Comparison of ENCODE assay signal across 15 mouse cellular contexts in genomic region chr16:22800026-22800848, GRCm38 (mm10). TPM values are rescaled to one million over a fixed set of nuclear protein-coding genes. Genes with fewer than 3 reads are reported as not detected.
DNase-seq lines count a peak whose midpoint lies in the region; ATAC-seq and TF ChIP-seq lines count a peak whose summit lies in the region.
"Had no signal": no experiment of that assay in that cellular context is flagged by ENCODE, and none has a peak within 500 bp of the region (broad histone marks: within the 10 kb centered on the region; RNA-seq: fewer than 3 reads in every experiment).

No protein-coding gene starts in this region.

- no peak for TF ChIP-seq CTCF in ES-Bruce4 (IDR thresholded peaks at IDR 0.05; ENCODE audit: low read depth, low read length)
- no peak for TF ChIP-seq CTCF in forebrain, postnatal 0 days (IDR thresholded peaks at IDR 0.05; ENCODE audit: low read depth)
- no peak for TF ChIP-seq CTCF in intestine, postnatal 0 days (IDR thresholded peaks at IDR 0.05; ENCODE audit: low read depth)

- H3K36me3 ChIP-seq in ES-Bruce4 (ENCODE audit: control insufficient read depth, insufficient read depth, low read length, poor library complexity, severe bottlenecking) = no peaks in the 10 kb centered on the region
- no peaks in the 10 kb centered on the region for H3K36me3 ChIP-seq in forebrain, postnatal 0 days (ENCODE audit: insufficient read depth)
- no peaks in the 10 kb centered on the region for H3K36me3 ChIP-seq in midbrain, embryonic 15.5 days (replicated peaks)
- H3K36me3 ChIP-seq in intestine, postnatal 0 days (ENCODE audit: control insufficient read depth, insufficient read depth) = no peaks in the 10 kb centered on the region

- WGBS in forebrain, postnatal 0 days = 10% methylated on average over 6 of the region's 6 CpGs
- WGBS in midbrain, embryonic 15.5 days = 9% methylated on average over 6 of the region's 6 CpGs
- 73% methylated on average over 6 of the region's 6 CpGs for WGBS in intestine, postnatal 0 days

- TF ChIP-seq POLR2A in ES-Bruce4 (IDR thresholded peaks at IDR 0.05; ENCODE audit: insufficient read depth, low read length) = no peak

- H3K4me3 ChIP-seq in ES-Bruce4 (ENCODE audit: low read depth, low read length) = no peak overlapping the region
- H3K4me3 ChIP-seq in forebrain, postnatal 0 days (ENCODE audit: low read depth, low read length) = no peak overlapping the region
- H3K4me3 ChIP-seq in midbrain, embryonic 15.5 days = no peak overlapping the region
- no peak overlapping the region for H3K4me3 ChIP-seq in intestine, postnatal 0 days (ENCODE audit: low read depth, low read length)
- H3K4me3 ChIP-seq: megakaryocyte, embryonic 14.5 days had no signal

- DNase-seq in embryo, embryonic 10 days (ENCODE audit: low spot score) = peak; percentile 77
- DNase-seq in forebrain, postnatal 0 days = peak; percentile 29
- no peak for DNase-seq in gastrocnemius, adult 8-10 months (ENCODE audit: low spot score in 2 of 2)
- no peak for DNase-seq in thymus, postnatal 36 days
- DNase-seq in thymus, adult 18-20 months = no peak
- DNase-seq: heart, adult 18-20 months had no signal

- no peak overlapping the region for H3K9ac ChIP-seq in ES-Bruce4 (ENCODE audit: low read depth, poor library complexity, severe bottlenecking)
- H3K9ac ChIP-seq in forebrain, postnatal 0 days = no peak overlapping the region
- H3K9ac ChIP-seq in midbrain, embryonic 15.5 days = no peak overlapping the region
- no peak overlapping the region for H3K9ac ChIP-seq in intestine, postnatal 0 days (ENCODE audit: low read depth, low read length)

- ATAC-seq in forebrain, postnatal 0 days = peak; percentile 55
- peak; percentile 71 for ATAC-seq in midbrain, embryonic 15.5 days (replicated peaks)
- no peak for ATAC-seq in intestine, postnatal 0 days
- ATAC-seq: CD4-positive, CD25-positive, alpha-beta regulatory T cell, adult 4 months had no signal

- no peak overlapping the region for H3K4me2 ChIP-seq in forebrain, postnatal 0 days (ENCODE audit: low read depth)
- H3K4me2 ChIP-seq in midbrain, embryonic 15.5 days = no peak overlapping the region
- no peak overlapping the region for H3K4me2 ChIP-seq in intestine, postnatal 0 days (replicated peaks; ENCODE audit: low read depth)

- H3K27me3 ChIP-seq in ES-Bruce4 (ENCODE audit: control insufficient read depth, insufficient read depth, low read length, poor library complexity, severe bottlenecking) = no peaks in the 10 kb centered on the region
- no peaks in the 10 kb centered on the region for H3K27me3 ChIP-seq in forebrain, postnatal 0 days (ENCODE audit: insufficient read depth, low read length)
- peaks cover 37% of the 10 kb centered on the region for H3K27me3 ChIP-seq in midbrain, embryonic 15.5 days (replicated peaks)
- no peaks in the 10 kb centered on the region for H3K27me3 ChIP-seq in intestine, postnatal 0 days (replicated peaks; ENCODE audit: control insufficient read depth, insufficient read depth, low read length)

- H3K27ac ChIP-seq in ES-Bruce4 (ENCODE audit: insufficient read depth, low read length) = no peak overlapping the region
- H3K27ac ChIP-seq in forebrain, postnatal 0 days (ENCODE audit: low read depth, low read length) = no peak overlapping the region
- no peak overlapping the region for H3K27ac ChIP-seq in midbrain, embryonic 15.5 days
- H3K27ac ChIP-seq in intestine, postnatal 0 days (ENCODE audit: low read depth, low read length) = no peak overlapping the region

- no peaks in the 10 kb centered on the region for H3K9me3 ChIP-seq in ES-Bruce4 (replicated peaks; ENCODE audit: control insufficient read depth, insufficient read depth, low read length, poor library complexity, severe bottlenecking)
- no peaks in the 10 kb centered on the region for H3K9me3 ChIP-seq in forebrain, postnatal 0 days (ENCODE audit: low read length)
- no peaks in the 10 kb centered on the region for H3K9me3 ChIP-seq in midbrain, embryonic 15.5 days
- H3K9me3 ChIP-seq in intestine, postnatal 0 days (ENCODE audit: control insufficient read depth) = no peaks in the 10 kb centered on the region
- H3K9me3 ChIP-seq: megakaryocyte, embryonic 14.5 days had no signal

- H3K4me1 ChIP-seq in ES-Bruce4 (ENCODE audit: control insufficient read depth, insufficient read depth, low read length) = no peaks in the 10 kb centered on the region
- H3K4me1 ChIP-seq in forebrain, postnatal 0 days (ENCODE audit: insufficient read depth) = no peaks in the 10 kb centered on the region
- peaks cover 4% of the 10 kb centered on the region; the same call in 1 of the 2 replicates for H3K4me1 ChIP-seq in midbrain, embryonic 15.5 days
- H3K4me1 ChIP-seq in intestine, postnatal 0 days (replicated peaks; ENCODE audit: control insufficient read depth, insufficient read depth, low read length) = no peaks in the 10 kb centered on the region
- H3K4me1 ChIP-seq: megakaryocyte, embryonic 14.5 days had no signal

- TF ChIP-seq EP300 in ES-Bruce4 (IDR thresholded peaks at IDR 0.05; ENCODE audit: insufficient read depth, low read depth, low read length) = peak; percentile 73

RNA-seq across cellular contexts. Expression of gene Crygs, which starts 11.1 kb away (rescaled TPM):
- not detected in 2 replicates for polyA plus RNA-seq in ES-Bruce4 (2011; ENCODE audit: insufficient read depth, insufficient read length, low read depth, missing spikeins)
- not detected in 2 replicates for total RNA-seq in forebrain, postnatal 0 days (2014; rRNA removed)
- 0.16 and 0.18 TPM in 2 replicates for polyA plus RNA-seq in forebrain, postnatal 0 days (2015; fragmentation: Nextera tagmentation; extraction: Ambion mirVana)
- polyA plus RNA-seq in midbrain, embryonic 15.5 days (2015; fragmentation: Nextera tagmentation; extraction: Ambion mirVana) = not detected in 2 replicates
- not detected for total RNA-seq in gastrocnemius, adult 8-10 months (2022)
- polyA plus RNA-seq in intestine, postnatal 0 days (2015; fragmentation: Nextera tagmentation; extraction: Ambion mirVana) = not detected in 2 replicates
- total RNA-seq: adrenal gland, adult 18-20 months; heart, adult 18-20 months; hematopoietic stem cell, adult 5-6 weeks; layer of hippocampus, adult 8-10 months; liver, adult 2 months had no signal
- polyA plus RNA-seq: CD4-positive, CD25-positive, alpha-beta regulatory T cell, adult 4 months had no signal

RNA-seq across cellular contexts. Expression of gene Tbccd1, which starts 57.2 kb away (rescaled TPM):
- 20.5 and 22.0 TPM in 2 replicates for polyA plus RNA-seq in ES-Bruce4 (2011; ENCODE audit: insufficient read depth, insufficient read length, low read depth, missing spikeins)
- total RNA-seq in forebrain, postnatal 0 days (2014; rRNA removed) = 18.0 and 19.0 TPM in 2 replicates
- polyA plus RNA-seq in forebrain, postnatal 0 days (2015; fragmentation: Nextera tagmentation; extraction: Ambion mirVana) = 13.7 and 14.9 TPM in 2 replicates
- 19.9 and 22.8 TPM in 2 replicates for polyA plus RNA-seq in midbrain, embryonic 15.5 days (2015; fragmentation: Nextera tagmentation; extraction: Ambion mirVana)
- 1 to 10 TPM; 7.3 to 8.4 (median 7.9) TPM for total RNA-seq in gastrocnemius, adult 8-10 months (2022)
- polyA plus RNA-seq in intestine, postnatal 0 days (2015; fragmentation: Nextera tagmentation; extraction: Ambion mirVana) = 14.0 and 14.7 TPM in 2 replicates

RNA-seq across cellular contexts. Expression of gene Dnajb11, which starts 57.4 kb away (rescaled TPM):
- polyA plus RNA-seq in ES-Bruce4 (2011; ENCODE audit: insufficient read depth, insufficient read length, low read depth, missing spikeins) = 56.5 and 59.1 TPM in 2 replicates
- 55.2 and 63.0 TPM in 2 replicates for total RNA-seq in forebrain, postnatal 0 days (2014; rRNA removed)
- 76.7 and 86.1 TPM in 2 replicates for polyA plus RNA-seq in forebrain, postnatal 0 days (2015; fragmentation: Nextera tagmentation; extraction: Ambion mirVana)
- 93.9 and 96.9 TPM in 2 replicates for polyA plus RNA-seq in midbrain, embryonic 15.5 days (2015; fragmentation: Nextera tagmentation; extraction: Ambion mirVana)
- 10 to 100 TPM; 35.9 to 41.6 (median 37.0) TPM for total RNA-seq in gastrocnemius, adult 8-10 months (2022)
- polyA plus RNA-seq in intestine, postnatal 0 days (2015; fragmentation: Nextera tagmentation; extraction: Ambion mirVana) = 119 and 122 TPM in 2 replicates

Comparison
In these comparisons a context has a peak if more than half of its experiments do, and no peak if none do; other contexts are left out.
1. DNase-seq: peak in embryo, embryonic 10 days (single experiment) and forebrain, postnatal 0 days (single experiment); none in gastrocnemius, adult 8-10 months (0 of 2), thymus, postnatal 36 days (0 of 2) and thymus, adult 18-20 months (0 of 2).